Mouse (Mus musculus) liver, postnatal 0 days (tissue): ENCODE measurements around the gene Adgrb3.

Experiments
- CTCF ChIP-seq: sonication (generic); IDR thresholded peaks from 2 replicates; pipeline ENCODE4 v1.5.1; 2016; ENCODE audit warnings: antibody characterized with exemption, low read depth
- EP300 ChIP-seq: IDR thresholded peaks from 2 replicates; pipeline ENCODE4 v1.6.1; 2016; ENCODE audit warnings: antibody characterized with exemption, low read depth, mild to moderate bottlenecking

GRCm38 (mm10) chr1:25542891-25543290 lies 286.6 kb downstream of the Adgrb3 start:
- TF ChIP-seq EP300, result no peak
- no peak for TF ChIP-seq CTCF
